Mouse (Mus musculus) adrenal gland, adult (tissue): Measurements from ENCODE around the gene Fbxo45.

ENCODE experiments used
- DNase-seq, 2 experiments: peaks; one replicate each; pipeline ENCODE4 v3.0.0; 2022 to 2023; ENCODE audit warnings: low spot score in 1 of 2; ENCODE audit not compliant: inconsistent age in 2 of 2

Fbxo45 gene

DNA sequence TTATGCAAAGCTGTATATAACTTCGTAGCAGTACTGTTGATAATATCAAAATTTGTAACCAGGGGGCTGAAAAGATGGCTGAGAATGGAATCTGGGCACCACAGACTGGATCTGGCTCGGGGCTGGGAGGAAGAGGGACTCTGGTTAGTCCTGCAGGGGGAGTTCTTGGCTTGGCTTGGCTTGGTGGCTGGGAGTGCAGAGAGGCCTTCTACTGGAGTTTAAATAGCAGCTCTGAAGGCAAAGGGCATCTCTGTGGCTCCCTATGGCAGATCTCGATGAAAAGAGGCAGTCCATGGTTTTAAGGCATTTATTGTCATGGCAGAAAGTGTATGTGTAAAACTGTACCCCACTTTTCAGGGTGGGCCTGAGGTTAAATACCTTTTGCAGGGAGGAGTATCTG, 42.1 kb downstream of the Fbxo45 start:
- peak; percentile 37 to 66 for DNase-seq

GRCm38 (mm10) chr16:32202681-32203080, 44.3 kb downstream of the Fbxo45 start:
- DNase-seq = peak; percentile 71 to 90

DNA sequence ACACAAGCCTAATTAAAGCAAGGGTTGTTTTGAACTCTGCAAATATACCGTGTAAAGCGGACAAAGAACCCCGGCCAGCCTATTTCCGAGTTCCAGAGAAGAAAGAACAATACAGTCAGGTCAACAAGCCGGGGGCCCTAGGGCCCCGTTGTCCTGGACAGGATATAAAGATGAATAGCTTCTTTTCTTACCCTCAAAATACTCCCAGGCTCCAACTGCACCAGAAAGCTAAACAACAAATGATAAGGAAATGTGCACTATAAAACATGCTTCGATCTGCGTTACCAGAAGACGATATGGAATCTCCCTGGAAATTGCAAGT, 46.0 kb downstream of the Fbxo45 start:
- no peak for DNase-seq

DNA sequence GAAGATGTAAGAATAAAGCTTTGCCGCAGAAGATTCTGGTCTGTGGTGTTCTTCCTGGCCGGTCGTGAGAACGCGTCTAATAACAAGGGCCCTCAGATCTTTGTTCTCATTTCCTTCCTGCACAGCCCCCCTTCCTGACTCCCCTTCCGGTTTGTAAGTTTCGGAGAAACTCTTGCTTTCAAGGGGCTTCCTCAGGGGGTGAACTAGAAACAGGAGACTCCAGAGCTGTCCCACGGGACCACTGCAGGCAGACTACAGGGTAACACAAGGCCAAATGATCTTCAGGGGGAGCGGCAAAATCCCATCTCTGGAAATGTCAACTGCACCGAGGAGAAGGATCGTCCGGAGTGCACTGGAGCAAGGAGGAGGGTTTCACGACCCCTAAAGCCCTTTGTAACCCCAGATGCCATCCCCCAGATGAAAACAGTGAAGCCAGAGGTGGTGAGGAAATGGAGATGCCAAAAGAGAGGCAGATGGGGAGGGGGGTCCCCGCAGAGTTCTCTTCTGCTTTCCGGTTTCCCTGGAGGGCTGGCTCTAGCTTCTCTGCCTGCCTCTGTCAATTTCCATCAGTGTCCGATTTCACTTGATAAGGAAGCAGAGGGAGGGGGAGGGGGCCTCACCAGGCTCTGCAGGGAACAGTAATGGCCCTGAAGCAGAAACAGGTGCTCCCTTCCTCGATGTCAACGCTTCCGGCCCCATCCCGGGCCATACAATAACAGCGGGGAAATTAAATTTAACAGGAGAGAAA, 46.5 kb downstream of the Fbxo45 start:
- DNase-seq = peak; percentile 27 to 68

- peak; percentile 34 to 55 for DNase-seq
These were observed 56.9 kb downstream of the Fbxo45 start for GRCm38 (mm10) chr16:32190011-32190441.

GRCm38 (mm10) chr16:32189109-32189508, 57.8 kb downstream of the Fbxo45 start:
- DNase-seq = peak; percentile 36 to 47

DNA sequence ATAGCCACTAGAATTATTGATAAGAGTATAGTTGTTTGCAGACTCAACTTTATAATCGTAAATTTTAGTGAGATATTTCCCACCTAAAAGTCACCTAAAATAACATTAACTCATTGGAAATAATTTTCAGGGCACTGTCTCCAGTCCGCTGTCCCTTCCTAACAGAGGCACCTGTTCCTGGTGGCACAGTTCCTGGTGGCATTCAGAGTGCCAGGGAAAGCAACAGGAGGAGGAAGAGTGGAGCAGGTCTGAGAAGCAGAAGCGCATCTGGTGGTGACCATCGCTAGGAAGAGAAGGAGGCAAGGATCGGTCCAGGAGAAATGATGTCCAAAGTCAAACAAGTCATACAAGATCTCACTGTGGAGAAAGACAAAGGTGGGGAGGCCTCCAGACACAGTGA, 60.9 kb downstream of the Fbxo45 start:
- DNase-seq = no peak
